Mouse (Mus musculus) CH12F3 (cell line): ENCODE data around the gene Spns3.

Experiments
- in situ Hi-C: fragments of 300-500 bp; cut with MboI; formaldehyde crosslinking; loops from 2 replicates; pipeline ENCODE4 v1.14.3; 2020; ENCODE audit warnings: low sequenced_read_pairs

Spns3 gene

DNA sequence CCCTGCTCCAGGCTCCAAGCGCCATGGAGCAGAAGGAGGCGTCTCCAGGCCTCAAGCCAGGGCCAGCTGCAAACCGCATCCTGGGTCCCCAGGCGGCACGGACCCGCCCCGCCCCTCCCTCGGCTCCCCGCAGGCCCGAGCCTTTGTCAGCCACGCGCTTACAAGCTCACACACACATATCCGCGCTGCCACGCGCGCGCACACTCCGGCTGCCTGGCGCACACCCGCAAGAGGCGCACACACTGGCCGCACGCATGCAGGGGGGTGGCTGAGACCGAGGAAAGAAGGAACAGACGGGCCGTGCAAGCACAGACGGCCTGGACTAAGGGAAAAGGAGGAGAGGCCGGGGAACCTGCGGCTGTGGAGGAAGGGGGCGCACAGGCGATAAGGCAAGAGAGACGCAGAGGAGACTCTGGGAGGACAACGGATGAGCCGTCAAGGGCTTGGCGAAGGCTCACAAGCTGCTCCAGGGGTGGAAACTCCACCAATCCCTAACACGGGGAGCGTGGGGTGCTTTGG, 61.5 kb downstream of the Spns3 start:
- in situ Hi-C loops = no loop called here

DNA sequence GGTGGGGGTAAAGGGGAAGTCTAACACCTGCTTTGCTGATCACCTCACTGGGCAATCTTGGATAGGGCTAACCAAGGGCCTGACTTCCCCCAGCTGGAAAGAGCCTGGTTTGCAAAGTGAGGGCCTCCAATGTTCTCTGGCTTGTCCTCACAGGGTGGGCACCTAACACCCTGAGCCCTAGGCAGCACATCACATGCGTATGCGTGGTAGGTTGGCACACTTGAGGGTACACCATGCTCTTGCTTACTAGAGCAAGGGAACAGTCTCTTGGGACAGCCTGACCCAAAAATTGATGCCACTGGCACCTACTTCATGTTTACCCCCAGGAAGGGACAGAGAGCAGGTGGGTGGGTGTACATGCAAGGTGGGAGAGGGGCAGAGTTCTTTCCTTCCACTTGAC, 62.6 kb downstream of the Spns3 start:
- in situ Hi-C loops = no loop called here

- in situ Hi-C loops = no loop called here
Measured at GRCm38 (mm10) chr11:72487171-72487570, 63.1 kb downstream of the Spns3 start.

DNA sequence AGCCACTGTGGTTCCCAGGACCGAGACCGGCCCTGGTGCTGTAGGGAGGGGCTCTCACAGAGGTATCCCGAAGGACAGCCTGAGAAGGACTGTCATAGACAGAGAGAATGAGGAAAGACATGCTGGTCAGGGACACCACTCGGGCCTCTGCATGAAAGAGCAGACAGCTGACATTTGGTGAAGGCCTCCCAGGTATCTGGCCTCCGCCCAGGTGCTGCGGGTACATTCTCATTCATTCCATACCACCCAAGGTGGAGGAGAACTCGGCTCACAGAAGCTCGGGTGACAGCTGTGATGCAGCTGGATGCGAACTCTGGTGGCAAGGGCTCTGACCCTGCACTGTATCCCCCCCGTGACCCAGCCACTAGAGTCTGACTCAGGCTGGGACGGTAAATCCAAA, 64.3 kb downstream of the Spns3 start:
- in situ Hi-C loops = no loop called here

GRCm38 (mm10) chr11:72485157-72485556, 65.1 kb downstream of the Spns3 start:
- in situ Hi-C loops = no loop called here

- in situ Hi-C loops = no loop called here
Measured at GRCm38 (mm10) chr11:72484549-72484948, 65.8 kb downstream of the Spns3 start.

DNA sequence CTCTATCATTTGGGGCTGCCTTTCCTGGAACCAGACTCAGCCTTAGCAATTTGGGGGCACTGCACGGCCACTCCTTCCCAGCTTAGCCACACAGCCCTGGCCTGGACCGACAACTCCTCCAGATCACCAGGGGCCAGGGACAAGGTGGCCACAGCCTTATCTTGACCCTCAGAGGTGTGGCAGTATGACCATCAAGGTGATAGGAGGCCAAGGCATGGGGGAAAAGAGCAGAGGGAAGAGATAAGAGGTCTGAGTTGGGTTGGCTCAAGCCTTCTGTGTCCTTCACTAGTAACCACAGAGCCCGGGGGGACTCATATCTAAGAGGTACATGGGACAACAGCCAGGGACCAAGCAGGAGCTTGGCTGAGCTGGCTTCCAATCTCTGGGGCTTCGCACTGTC, 68.4 kb downstream of the Spns3 start:
- in situ Hi-C loops = no loop called here

DNA sequence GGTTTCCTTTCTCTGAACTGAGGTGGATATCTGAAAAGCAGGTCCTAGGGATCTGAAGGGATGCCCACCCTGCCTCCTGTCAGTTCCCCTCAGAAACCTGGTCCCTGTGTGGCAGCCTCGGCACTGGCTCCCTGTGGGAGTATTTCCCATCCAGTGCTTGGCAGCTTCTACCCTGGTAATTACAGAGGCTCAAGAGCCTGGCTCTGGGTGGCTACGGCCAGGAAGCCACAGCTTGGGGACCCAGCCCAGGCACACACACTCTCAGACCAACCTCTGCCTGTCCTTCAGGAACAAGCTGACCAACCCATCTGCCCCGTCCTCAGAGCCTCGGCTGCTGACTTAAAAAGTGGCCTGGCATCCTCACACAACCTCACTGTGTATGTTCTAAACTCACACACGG, 69.0 kb downstream of the Spns3 start:
- in situ Hi-C loops = no loop called here

GRCm38 (mm10) chr11:72479499-72479898, 70.8 kb downstream of the Spns3 start:
- in situ Hi-C loops = no loop called here

DNA sequence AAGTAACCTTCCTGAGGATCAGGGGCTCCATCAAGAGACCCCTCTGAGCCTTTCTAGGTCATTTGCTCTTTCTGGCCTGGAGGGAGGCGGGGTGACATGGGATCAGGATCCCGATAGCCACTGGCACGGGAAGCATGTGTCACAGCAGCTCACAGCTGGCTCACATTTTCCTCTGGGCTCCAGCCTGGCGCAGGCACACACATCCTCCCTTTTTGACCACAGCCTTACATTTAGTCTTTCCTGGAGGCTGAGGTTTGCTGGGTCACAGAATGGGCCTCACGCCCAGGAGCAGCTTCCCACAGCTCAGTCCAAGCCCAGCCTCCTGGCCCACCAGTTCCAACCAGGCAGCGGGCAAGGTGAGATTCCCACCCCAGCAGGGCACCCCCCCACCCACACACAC, 72.1 kb downstream of the Spns3 start:
- in situ Hi-C loops = no loop called here

DNA sequence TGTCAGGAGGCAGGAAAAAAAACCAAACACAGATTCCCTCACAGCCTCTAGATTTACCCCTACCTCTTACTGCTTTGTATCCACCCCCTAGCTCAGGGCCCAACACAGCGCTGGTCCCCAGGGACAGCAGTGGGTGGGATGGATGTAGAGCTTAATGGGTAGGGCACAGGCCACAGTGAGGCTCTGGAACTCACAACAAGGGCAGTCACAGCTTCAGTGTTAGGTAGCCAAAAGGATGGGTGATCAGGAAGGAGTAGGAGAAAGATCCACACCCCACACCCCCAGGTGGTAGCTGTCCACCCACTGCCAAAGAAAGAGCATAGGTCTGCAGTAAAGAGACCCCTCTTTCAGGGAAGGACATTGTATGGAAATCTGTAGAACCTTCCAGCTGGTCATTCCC, 72.7 kb downstream of the Spns3 start:
- in situ Hi-C loops = no loop called here

- in situ Hi-C loops = no loop called here
Measured at GRCm38 (mm10) chr11:72477182-72477581, 73.1 kb downstream of the Spns3 start.

DNA sequence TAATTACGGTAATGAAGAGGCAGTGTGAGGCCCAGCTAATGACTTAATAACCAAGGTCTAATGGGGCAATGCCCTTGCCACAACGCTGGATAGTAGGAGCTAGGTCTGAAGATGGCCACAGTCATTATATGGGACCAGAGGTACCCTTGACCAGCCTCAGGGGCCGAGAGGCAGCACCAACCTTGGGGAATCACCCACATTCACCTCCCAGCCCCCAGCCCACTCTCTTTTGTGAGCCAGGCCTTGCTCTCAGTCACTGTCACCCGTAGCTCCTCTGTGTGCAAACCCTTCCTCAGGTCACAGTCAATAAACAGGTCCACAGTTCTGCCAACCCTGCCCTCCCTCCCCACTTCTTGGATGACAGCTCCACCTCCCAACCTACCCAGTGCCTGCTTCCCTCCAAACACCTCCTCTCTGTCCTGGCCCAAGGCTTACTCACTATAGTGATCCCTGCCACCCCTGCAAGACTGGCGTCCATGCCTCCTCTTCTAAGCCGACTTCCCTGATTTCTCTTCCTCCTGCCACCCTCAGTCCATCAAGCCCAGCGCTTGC, 74.2 kb downstream of the Spns3 start:
- in situ Hi-C loops = no loop called here

DNA sequence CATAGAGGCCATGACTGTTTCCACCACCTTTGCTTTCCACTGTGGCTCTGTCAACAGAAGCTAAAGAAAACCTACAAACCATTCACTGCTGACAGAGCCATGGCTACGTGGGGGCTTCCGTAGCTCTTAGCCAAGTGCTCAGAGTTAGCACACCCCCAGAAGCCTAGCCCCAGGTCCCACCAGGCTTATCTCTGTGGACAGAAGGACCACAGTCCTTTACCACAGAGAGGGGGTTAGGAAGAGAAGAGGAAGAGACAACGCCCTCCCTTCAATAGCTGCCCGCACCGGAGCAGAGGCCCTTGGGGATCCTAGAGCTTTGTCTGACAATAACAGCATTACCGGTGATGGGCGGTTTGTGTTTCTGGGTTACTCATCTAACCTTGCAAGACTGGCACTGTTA, 74.9 kb downstream of the Spns3 start:
- in situ Hi-C loops = no loop called here

- in situ Hi-C loops = no loop called here
Measured at GRCm38 (mm10) chr11:72474926-72475325, 75.4 kb downstream of the Spns3 start.

DNA sequence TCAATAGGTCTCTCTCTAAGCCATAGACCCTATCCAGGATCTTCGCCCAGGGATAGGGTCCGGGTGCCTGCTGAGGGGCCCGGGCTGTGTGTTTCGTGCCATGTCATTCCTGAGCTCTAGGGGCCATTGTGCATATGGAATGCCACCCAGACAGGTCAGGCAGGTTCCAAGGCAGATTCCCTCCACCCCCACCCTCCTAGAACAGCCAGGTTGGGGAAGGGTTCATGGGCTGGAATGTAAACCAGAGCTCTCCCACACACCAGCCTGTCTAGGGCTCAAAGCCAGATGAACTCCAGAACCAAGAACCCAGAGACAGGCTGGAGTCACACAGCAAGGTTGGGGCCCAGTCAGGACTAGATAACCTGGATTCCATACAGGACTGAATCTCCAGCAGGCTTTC, 76.8 kb downstream of the Spns3 start:
- in situ Hi-C loops = no loop called here

GRCm38 (mm10) chr11:72471381-72471780, 78.9 kb downstream of the Spns3 start:
- in situ Hi-C loops = no loop called here

DNA sequence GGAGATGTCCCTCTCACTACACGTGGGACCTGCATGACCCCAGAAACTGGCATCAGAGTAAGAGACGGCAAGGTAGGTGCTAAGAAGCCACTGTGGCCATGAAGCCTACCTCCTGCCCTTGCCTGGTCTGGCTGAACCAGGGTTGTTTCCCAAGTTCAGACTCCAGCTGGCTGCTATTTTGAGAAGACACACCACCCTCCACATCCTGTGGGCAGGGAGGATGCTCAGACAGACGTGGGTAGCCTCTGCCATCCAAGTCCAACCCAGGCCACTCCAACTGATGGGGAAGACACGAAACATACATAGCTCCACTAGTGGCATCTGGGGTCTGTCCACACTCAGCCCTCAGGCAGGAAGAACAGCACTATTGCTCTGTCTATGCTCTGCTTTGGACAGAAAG, 80.3 kb downstream of the Spns3 start:
- in situ Hi-C loops = no loop called here

GRCm38 (mm10) chr11:72469217-72469616, 81.1 kb downstream of the Spns3 start:
- in situ Hi-C loops = no loop called here

DNA sequence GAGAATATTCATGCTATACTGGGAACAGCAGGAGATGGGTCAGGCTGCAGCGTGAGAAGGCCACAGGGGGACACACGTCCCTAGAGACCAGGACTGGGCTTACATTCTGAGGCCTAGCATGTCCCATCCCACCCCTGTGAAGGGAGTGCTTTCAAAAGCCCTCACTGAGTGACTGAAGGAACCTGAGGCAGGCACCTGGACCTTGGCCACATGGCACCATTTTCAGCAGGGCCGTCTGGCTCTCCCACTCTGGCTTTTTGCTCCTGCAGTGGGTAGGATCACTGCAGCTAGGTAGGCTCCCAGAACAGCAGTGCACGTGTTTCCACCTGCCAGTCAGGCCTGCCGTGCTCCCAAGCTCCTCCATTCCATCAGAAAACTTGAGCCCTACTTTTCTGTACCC, 81.8 kb downstream of the Spns3 start:
- in situ Hi-C loops = no loop called here

- in situ Hi-C loops = no loop called here
Measured at GRCm38 (mm10) chr11:72466694-72467507, 83.4 kb downstream of the Spns3 start.

GRCm38 (mm10) chr11:72465978-72466693, 84.2 kb downstream of the Spns3 start:
- in situ Hi-C loops = no loop called here
